Mouse (Mus musculus): ENCODE results near the gene Cox7a2. TPM values are rescaled to one million over a fixed set of nuclear protein-coding genes. Genes with fewer than 3 reads are reported as not detected.
A peak's percentile ranks its signal among the peaks of the same experiment; 100 is the strongest.

The Cox7a2 gene
- total and polyA plus RNA-seq, 2 experiments from 2014 or later = 435 to 956 TPM

- Histone ChIP-seq H3K4me2 (ENCODE audit: low read depth) (no peak overlapping the region), H3K36me3 (ENCODE audit: insufficient read depth) (no peaks in the 10 kb centered on the region), H3K27me3 (ENCODE audit: insufficient read depth, low read length) (no peaks in the 10 kb centered on the region), H3K9me3 (ENCODE audit: low read length) (no peaks in the 10 kb centered on the region), H3K4me1 (ENCODE audit: insufficient read depth) (no peaks in the 10 kb centered on the region), H3K4me3 (ENCODE audit: low read depth, low read length) (no peak overlapping the region), H3K27ac (ENCODE audit: low read depth, low read length) (no peak overlapping the region), H3K9ac (no peak overlapping the region)
- no peak for ATAC-seq
- TF ChIP-seq CTCF (IDR thresholded peaks at IDR 0.05; ENCODE audit: low read depth) = no peak
- 48% methylated on average over 4 of the region's 4 CpGs for WGBS
- no peak for DNase-seq
Observed at GRCm38 (mm10) chr9:79745036-79745435, 14.6 kb downstream of the Cox7a2 start.

- no peak for TF ChIP-seq CTCF (IDR thresholded peaks at IDR 0.05; ENCODE audit: low read depth)
- H3K27me3 ChIP-seq (ENCODE audit: insufficient read depth, low read length) = no peaks in the 10 kb centered on the region
- no peak overlapping the region for H3K27ac ChIP-seq (ENCODE audit: low read depth, low read length)
- WGBS = 91% methylated on average over 6 of the region's 6 CpGs
- DNase-seq = no peak
- H3K9ac ChIP-seq = no peak overlapping the region
- no peak for ATAC-seq
- H3K4me3 ChIP-seq (ENCODE audit: low read depth, low read length) = no peak overlapping the region
- no peak overlapping the region for H3K4me2 ChIP-seq (ENCODE audit: low read depth)
- H3K4me1 ChIP-seq (ENCODE audit: insufficient read depth) = no peaks in the 10 kb centered on the region
- no peaks in the 10 kb centered on the region for H3K9me3 ChIP-seq (ENCODE audit: low read length)
- no peaks in the 10 kb centered on the region for H3K36me3 ChIP-seq (ENCODE audit: insufficient read depth)
Observed at GRCm38 (mm10) chr9:79735608-79736007, 24.1 kb downstream of the Cox7a2 start.

GRCm38 (mm10) chr9:79730301-79730700, 29.4 kb downstream of the Cox7a2 start:
- ATAC-seq = no peak
- WGBS = 80% methylated on average over 5 of the region's 5 CpGs
- no peaks in the 10 kb centered on the region for H3K4me1 ChIP-seq (ENCODE audit: insufficient read depth)

GRCm38 (mm10) chr9:79723090-79723489, 36.6 kb downstream of the Cox7a2 start:
- Histone ChIP-seq H3K4me1 (ENCODE audit: insufficient read depth) (peaks cover 3% of the 10 kb centered on the region; the same call in 1 of the 2 replicates), H3K9me3 (ENCODE audit: low read length) (no peaks in the 10 kb centered on the region), H3K9ac (no peak overlapping the region), H3K4me3 (ENCODE audit: low read depth, low read length) (no peak overlapping the region), H3K4me2 (ENCODE audit: low read depth) (no peak overlapping the region), H3K27ac (ENCODE audit: low read depth, low read length) (no peak overlapping the region), H3K36me3 (ENCODE audit: insufficient read depth) (no peaks in the 10 kb centered on the region), H3K27me3 (ENCODE audit: insufficient read depth, low read length) (peaks cover 28% of the 10 kb centered on the region)
- peak; percentile 75 for TF ChIP-seq CTCF (IDR thresholded peaks at IDR 0.05; ENCODE audit: low read depth)
- 34% methylated on average over 5 of the region's 5 CpGs for WGBS
- ATAC-seq = peak; percentile 47
- peak; percentile 78 for DNase-seq

More at GRCm38 (mm10) chr9:79730301-79730700, 29.4 kb downstream of the Cox7a2 start:
- TF ChIP-seq CTCF (IDR thresholded peaks at IDR 0.05; ENCODE audit: low read depth) = no peak
- Histone ChIP-seq H3K9ac (no peak overlapping the region), H3K9me3 (ENCODE audit: low read length) (no peaks in the 10 kb centered on the region), H3K27me3 (ENCODE audit: insufficient read depth, low read length) (no peaks in the 10 kb centered on the region), H3K27ac (ENCODE audit: low read depth, low read length) (no peak overlapping the region), H3K4me3 (ENCODE audit: low read depth, low read length) (no peak overlapping the region), H3K4me2 (ENCODE audit: low read depth) (no peak overlapping the region), H3K36me3 (ENCODE audit: insufficient read depth) (no peaks in the 10 kb centered on the region)
- no peak for DNase-seq

GRCm38 (mm10) chr9:79721056-79721455, 38.6 kb downstream of the Cox7a2 start:
- H3K4me1 ChIP-seq (ENCODE audit: insufficient read depth) = peaks cover 13% of the 10 kb centered on the region; the same call in 1 of the 2 replicates
- no peak overlapping the region for H3K4me3 ChIP-seq (ENCODE audit: low read depth, low read length)
- no peak overlapping the region for H3K27ac ChIP-seq (ENCODE audit: low read depth, low read length)
- 0 out of 2 replicates have a peak overlapping the region, but pooled peaks have one; percentile 20 for H3K4me2 ChIP-seq (ENCODE audit: low read depth)
- no peak overlapping the region for H3K9ac ChIP-seq
- 7% methylated on average over 9 of the region's 9 CpGs for WGBS
- peaks cover 33% of the 10 kb centered on the region for H3K27me3 ChIP-seq (ENCODE audit: insufficient read depth, low read length)
- DNase-seq = peak; percentile 85
- TF ChIP-seq CTCF (IDR thresholded peaks at IDR 0.05; ENCODE audit: low read depth) = peak; percentile 84
- ATAC-seq = peak; percentile 41; the same call in 1 of the 2 replicates
- H3K36me3 ChIP-seq (ENCODE audit: insufficient read depth) = no peaks in the 10 kb centered on the region
- H3K9me3 ChIP-seq (ENCODE audit: low read length) = no peaks in the 10 kb centered on the region

- ATAC-seq (no peak), DNase-seq (no peak)
- no peak overlapping the region for H3K4me3 ChIP-seq (ENCODE audit: low read depth, low read length)
- H3K9me3 ChIP-seq (ENCODE audit: low read length) = no peaks in the 10 kb centered on the region
- peaks cover 33% of the 10 kb centered on the region for H3K27me3 ChIP-seq (ENCODE audit: insufficient read depth, low read length)
- H3K4me1 ChIP-seq (ENCODE audit: insufficient read depth) = peaks cover 13% of the 10 kb centered on the region; the same call in 1 of the 2 replicates
- H3K9ac ChIP-seq = no peak overlapping the region
- no peaks in the 10 kb centered on the region for H3K36me3 ChIP-seq (ENCODE audit: insufficient read depth)
- no peak for TF ChIP-seq CTCF (IDR thresholded peaks at IDR 0.05; ENCODE audit: low read depth)
- WGBS = 38% methylated on average over 9 of the region's 9 CpGs
- H3K4me2 ChIP-seq (ENCODE audit: low read depth) = no peak overlapping the region
- no peak overlapping the region for H3K27ac ChIP-seq (ENCODE audit: low read depth, low read length)
Observed at GRCm38 (mm10) chr9:79720143-79720542, 39.5 kb downstream of the Cox7a2 start.

GRCm38 (mm10) chr9:79719451-79719850, 40.2 kb downstream of the Cox7a2 start:
- 2% methylated on average over 28 of the region's 28 CpGs for WGBS
- Histone ChIP-seq H3K4me2 (ENCODE audit: low read depth) (peak overlapping the region; percentile 87), H3K4me3 (ENCODE audit: low read depth, low read length) (peak overlapping the region; percentile 44), H3K4me1 (ENCODE audit: insufficient read depth) (peaks cover 18% of the 10 kb centered on the region; the same call in 1 of the 2 replicates), H3K27ac (ENCODE audit: low read depth, low read length) (no peak overlapping the region), H3K36me3 (ENCODE audit: insufficient read depth) (no peaks in the 10 kb centered on the region), H3K27me3 (ENCODE audit: insufficient read depth, low read length) (peaks cover 33% of the 10 kb centered on the region), H3K9me3 (ENCODE audit: low read length) (no peaks in the 10 kb centered on the region), H3K9ac (0 out of 2 replicates have a peak overlapping the region, but pooled peaks have one; percentile 10)
- ATAC-seq = no peak
- peak; percentile 31 for DNase-seq
- TF ChIP-seq CTCF (IDR thresholded peaks at IDR 0.05; ENCODE audit: low read depth) = no peak
